Mouse (Mus musculus) small intestine, adult 2 months (tissue): ENCODE results near the gene Sdsl. TPM values are rescaled to one million over a fixed set of nuclear protein-coding genes. Genes with fewer than 3 reads are reported as not detected.

Source experiments
- H3K27ac ChIP-seq: fragments of 200-500 bp; 2 replicates; pipeline ENCODE4 v1.5.1; 2012; ENCODE audit warnings: low read depth, low read length, control low read depth, inconsistent platforms; ENCODE audit not compliant: insufficient read depth
- H3K27me3 ChIP-seq: fragments of 200-500 bp; 2 replicates; pipeline ENCODE4 v1.6.1; 2012; ENCODE audit warnings: mild to moderate bottlenecking, moderate library complexity, low read length, inconsistent platforms; ENCODE audit not compliant: control insufficient read depth, insufficient read depth
- H3K36me3 ChIP-seq: fragments of 200-500 bp; 2 replicates; pipeline ENCODE4 v1.6.1; 2012; ENCODE audit warnings: mild to moderate bottlenecking, low read length, control low read depth, inconsistent platforms; ENCODE audit not compliant: control insufficient read depth, insufficient read depth
- H3K4me1 ChIP-seq: fragments of 200-500 bp; 2 replicates; pipeline ENCODE4 v1.6.1; 2012; ENCODE audit warnings: low read length, inconsistent platforms, mixed read lengths; ENCODE audit not compliant: control insufficient read depth, insufficient read depth, insufficient read length
- H3K4me3 ChIP-seq: fragments of 200-500 bp; 2 replicates; pipeline ENCODE4 v1.5.1; 2012; ENCODE audit warnings: low read depth, mild to moderate bottlenecking, control low read depth, inconsistent platforms, low read length, moderate library complexity
- CTCF ChIP-seq: fragments of 200-500 bp; IDR thresholded peaks from 2 replicates; pipeline ENCODE4 v1.5.1; 2012; ENCODE audit warnings: low read depth, mild to moderate bottlenecking, control low read depth, inconsistent platforms, low read length, moderate library complexity, mixed read lengths; ENCODE audit not compliant: insufficient replicate concordance, insufficient read length; ENCODE audit errors: extremely low read depth
- POLR2A ChIP-seq: fragments of 200-500 bp; IDR thresholded peaks from 2 replicates; pipeline ENCODE4 v1.6.1; 2012; ENCODE audit warnings: low read depth, mild to moderate bottlenecking, control low read depth, inconsistent platforms, low read length, moderate library complexity
- WGBS: fragments of 180-500 bp; shearing (Covaris S2); methylation state at CpG from one replicate; pipeline ENCODE4 v1.1.7; 2018; 5-methylcytosine and 5-hydroxymethylcytosine counted together
- polyA plus RNA-seq: library from polyadenylated mRNA; depleted of rRNA; stranded (reverse); fragments of >200 nt; gene quantifications from 2 replicates; pipeline ENCODE4 v1.2.3, GENCODE M21; 2012; rRNA removed

Gene Sdsl
- polyA plus RNA-seq, 1 experiment = 46.4 TPM

DNA sequence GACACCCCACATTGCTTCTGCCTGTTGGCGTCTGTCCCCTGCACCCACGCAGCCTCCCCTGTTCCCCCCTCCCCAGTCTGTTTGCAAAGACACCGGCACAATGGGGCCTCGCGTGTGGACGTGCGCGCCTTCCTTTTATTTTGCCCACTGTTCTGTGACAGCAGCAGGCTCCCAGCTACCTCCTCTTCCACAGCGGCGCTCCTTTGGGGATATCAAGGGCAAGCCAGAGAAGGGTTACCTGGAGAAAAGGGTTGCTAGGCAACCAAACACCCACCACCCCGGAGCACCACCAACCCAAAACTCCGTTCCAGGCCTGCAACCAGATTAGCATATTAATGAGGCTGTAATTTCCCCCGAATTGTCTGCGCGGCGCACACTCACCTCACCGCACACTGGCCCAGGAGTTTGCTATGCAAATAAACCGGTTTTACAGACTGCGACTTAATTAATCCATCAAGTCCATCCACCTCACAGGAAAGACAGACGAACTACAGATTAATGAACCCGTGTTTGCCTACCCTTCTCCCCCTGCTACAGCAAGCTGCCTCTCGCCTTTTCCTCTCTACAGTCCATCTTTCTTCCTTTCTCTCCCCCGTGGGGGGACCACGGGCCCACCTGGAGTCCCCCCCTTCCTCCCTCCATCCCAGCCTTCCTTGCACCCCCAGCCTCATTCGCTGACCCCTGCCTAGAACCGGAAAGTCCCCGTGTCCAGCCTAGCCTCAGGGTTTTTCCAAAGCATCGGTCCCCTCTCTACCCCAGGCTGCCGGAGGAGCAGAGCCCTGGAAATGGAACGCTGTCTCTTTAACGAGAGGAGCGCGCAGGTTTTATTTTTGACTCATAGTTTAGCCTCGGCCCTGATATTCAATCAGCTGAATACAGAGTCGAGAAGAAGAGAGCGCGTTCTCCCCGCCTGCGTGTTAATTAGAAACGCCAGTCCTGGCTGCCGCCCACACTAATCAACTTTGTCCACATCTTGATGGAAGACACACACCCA, 62.9 kb downstream of the Sdsl start:
- Histone ChIP-seq H3K27me3 (peaks cover 12% of the 10 kb centered on the region; the same call in 1 of the 2 replicates), H3K4me3 (no peak overlapping the region), H3K4me1 (peaks cover under 1% of the 10 kb centered on the region; the same call in 1 of the 2 replicates), H3K27ac (no peak overlapping the region), H3K36me3 (no peaks in the 10 kb centered on the region)
- TF ChIP-seq POLR2A (no peak), CTCF (no peak)
- WGBS = 4% methylated on average over 41 of the region's 41 CpGs

DNA sequence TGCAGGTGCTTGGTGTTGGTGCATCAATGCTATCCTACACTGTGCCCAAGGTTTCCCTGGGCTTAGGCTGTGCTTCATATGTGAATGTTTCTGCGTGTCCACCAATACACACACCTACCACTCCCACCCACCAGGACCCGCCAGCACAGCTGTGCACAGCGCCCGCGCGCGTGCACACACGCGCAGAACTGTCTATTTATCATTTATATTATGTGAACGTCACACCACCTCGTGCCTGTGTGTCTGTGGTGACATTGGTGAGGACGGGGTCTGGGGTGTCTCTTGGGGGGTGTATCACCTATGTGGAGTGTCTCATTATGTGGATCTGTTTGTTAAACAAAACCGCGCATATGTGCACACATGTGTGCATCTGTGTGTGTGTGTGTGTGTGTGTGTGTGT, 63.7 kb downstream of the Sdsl start:
- Histone ChIP-seq H3K4me1 (peaks cover 7% of the 10 kb centered on the region; the same call in 1 of the 2 replicates), H3K36me3 (no peaks in the 10 kb centered on the region), H3K27me3 (peaks cover 12% of the 10 kb centered on the region; the same call in 1 of the 2 replicates), H3K4me3 (no peak overlapping the region), H3K27ac (no peak overlapping the region)
- WGBS = 67% methylated on average over 14 of the region's 14 CpGs
- no peak for TF ChIP-seq CTCF
- TF ChIP-seq POLR2A = no peak

Other genes with a start within 250 kb of the Sdsl start
- gene Lhx5, start 41.1 kb downstream of the Sdsl start, polyA plus RNA-seq = 0.38 TPM in 2 replicates
- not detected in 2 replicates for gene Sds, start 3.7 kb upstream of the Sdsl start, polyA plus RNA-seq
- 19.9 and 24.3 TPM in 2 replicates for gene Plbd2, start 30.8 kb upstream of the Sdsl start, polyA plus RNA-seq
- gene Slc8b1, start 38.4 kb upstream of the Sdsl start, polyA plus RNA-seq = 8.0 and 12.1 TPM in 2 replicates
- gene Tpcn1, start 115.9 kb upstream of the Sdsl start, polyA plus RNA-seq = 48.5 and 115 TPM in 2 replicates
- gene Iqcd, start 116.2 kb upstream of the Sdsl start, polyA plus RNA-seq = 0.15 and 0.25 TPM in 2 replicates
- 6.9 and 12.1 TPM in 2 replicates for gene Rita1, start 139.8 kb upstream of the Sdsl start, polyA plus RNA-seq
- 23.1 and 44.6 TPM in 2 replicates for gene Ddx54, start 139.9 kb upstream of the Sdsl start, polyA plus RNA-seq
- gene Cfap73, start 161.4 kb upstream of the Sdsl start, polyA plus RNA-seq = not detected in 2 replicates
- gene Rasal1, start 176.0 kb upstream of the Sdsl start, polyA plus RNA-seq = 1.7 and 2.6 TPM in 2 replicates
- 18.1 and 31.1 TPM in 2 replicates for gene Dtx1, start 239.1 kb upstream of the Sdsl start, polyA plus RNA-seq